Mouse (Mus musculus): ENCODE measurements at regions not wholly inside any gene's neighbourhood (a gene's known extent, or its start where the extent isn't known, plus 50 kb on each side); places are given as distances from the start of the nearest gene placed in this dataset.

GRCm38 (mm10) chr6:117775304-117776050, 65.5 kb upstream of the Zfp637 start:
- Histone ChIP-seq H3K4me3 (ENCODE audit: insufficient read depth, low read length) (no peak overlapping the region), H3K4me1 (ENCODE audit: control insufficient read depth, insufficient read depth, low read length) (no peaks in the 10 kb centered on the region), H3K27ac (ENCODE audit: insufficient read depth, low read depth, low read length) (no peak overlapping the region)
- TF ChIP-seq CTCF (IDR thresholded peaks at IDR 0.05; ENCODE audit: low read depth, low read length) (no peak), POLR2A (IDR thresholded peaks at IDR 0.05; ENCODE audit: borderline replicate concordance, low read depth, low read length) (no peak)

- TF ChIP-seq POLR2A (IDR thresholded peaks at IDR 0.05; ENCODE audit: borderline replicate concordance, low read depth, low read length): no peak
- TF ChIP-seq CTCF (IDR thresholded peaks at IDR 0.05; ENCODE audit: low read depth, low read length): no peak
- no peaks in the 10 kb centered on the region for H3K4me1 ChIP-seq (ENCODE audit: control insufficient read depth, insufficient read depth, low read length)
- no peak overlapping the region for H3K27ac ChIP-seq (ENCODE audit: insufficient read depth, low read depth, low read length)
- H3K4me3 ChIP-seq (ENCODE audit: insufficient read depth, low read length): no peak overlapping the region
Observed at GRCm38 (mm10) chr6:117778027-117778426, 63.0 kb upstream of the Zfp637 start.

GRCm38 (mm10) chr6:117778481-117778880, 62.5 kb upstream of the Zfp637 start:
- Histone ChIP-seq H3K4me1 (ENCODE audit: control insufficient read depth, insufficient read depth, low read length) (no peaks in the 10 kb centered on the region), H3K4me3 (ENCODE audit: insufficient read depth, low read length) (no peak overlapping the region), H3K27ac (ENCODE audit: insufficient read depth, low read depth, low read length) (no peak overlapping the region)
- TF ChIP-seq POLR2A (IDR thresholded peaks at IDR 0.05; ENCODE audit: borderline replicate concordance, low read depth, low read length) (no peak), CTCF (IDR thresholded peaks at IDR 0.05; ENCODE audit: low read depth, low read length) (no peak)

GRCm38 (mm10) chr6:117779020-117779419, 62.0 kb upstream of the Zfp637 start:
- Histone ChIP-seq H3K4me1 (ENCODE audit: control insufficient read depth, insufficient read depth, low read length) (no peaks in the 10 kb centered on the region), H3K27ac (ENCODE audit: insufficient read depth, low read depth, low read length) (no peak overlapping the region), H3K4me3 (ENCODE audit: insufficient read depth, low read length) (no peak overlapping the region)
- TF ChIP-seq POLR2A (IDR thresholded peaks at IDR 0.05; ENCODE audit: borderline replicate concordance, low read depth, low read length) (no peak), CTCF (IDR thresholded peaks at IDR 0.05; ENCODE audit: low read depth, low read length) (no peak)

GRCm38 (mm10) chr6:117788580-117789540, 52.1 kb upstream of the Zfp637 start:
- Histone ChIP-seq H3K27ac (ENCODE audit: insufficient read depth, low read depth, low read length) (no peak overlapping the region), H3K4me3 (ENCODE audit: insufficient read depth, low read length) (no peak overlapping the region), H3K4me1 (ENCODE audit: control insufficient read depth, insufficient read depth, low read length) (no peaks in the 10 kb centered on the region)
- TF ChIP-seq CTCF (IDR thresholded peaks at IDR 0.05; ENCODE audit: low read depth, low read length) (no peak), POLR2A (IDR thresholded peaks at IDR 0.05; ENCODE audit: borderline replicate concordance, low read depth, low read length) (no peak)

GRCm38 (mm10) chr6:117790581-117790980, 50.4 kb upstream of the Zfp637 start:
- H3K4me1 ChIP-seq (ENCODE audit: control insufficient read depth, insufficient read depth, low read length): no peaks in the 10 kb centered on the region
- no peak overlapping the region for H3K27ac ChIP-seq (ENCODE audit: insufficient read depth, low read depth, low read length)
- TF ChIP-seq CTCF (IDR thresholded peaks at IDR 0.05; ENCODE audit: low read depth, low read length) (no peak), POLR2A (IDR thresholded peaks at IDR 0.05; ENCODE audit: borderline replicate concordance, low read depth, low read length) (no peak)
- no peak overlapping the region for H3K4me3 ChIP-seq (ENCODE audit: insufficient read depth, low read length)
